Mouse (Mus musculus) liver, embryonic 12.5 days (tissue): ENCODE measurements around the gene Scn4a. TPM values are rescaled to one million over a fixed set of nuclear protein-coding genes. Genes with fewer than 3 reads are reported as not detected.

Source experiments
- ATAC-seq: fragments of 200-750 bp; cut with Nextera tagmentation; 2 replicates; pipeline ENCODE4 v1.8.0; 2017; ENCODE audit warnings: moderate number of reproducible peaks, mild to moderate bottlenecking, moderate library complexity
- H3K27ac ChIP-seq: fragments of 300-500 bp; sonication (generic); 2 replicates; pipeline ENCODE4 v1.5.1; 2016; ENCODE audit warnings: mild to moderate bottlenecking
- H3K27me3 ChIP-seq: fragments of 300-500 bp; sonication (generic); replicated peaks from 2 replicates; pipeline ENCODE4 v1.6.1; 2016; ENCODE audit warnings: mild to moderate bottlenecking, moderate library complexity
- H3K36me3 ChIP-seq: fragments of 300-500 bp; sonication (generic); 2 replicates; pipeline ENCODE4 v1.6.1; 2016; ENCODE audit warnings: mild to moderate bottlenecking, moderate library complexity
- H3K4me1 ChIP-seq: fragments of 300-500 bp; sonication (generic); 2 replicates; pipeline ENCODE4 v1.6.1; 2016
- H3K4me2 ChIP-seq: fragments of 300-500 bp; sonication (generic); 2 replicates; pipeline ENCODE4 v1.6.1; 2016; ENCODE audit warnings: mild to moderate bottlenecking, moderate library complexity
- H3K4me3 ChIP-seq: fragments of 300-500 bp; sonication (generic); 2 replicates; pipeline ENCODE4 v1.5.1; 2016; ENCODE audit warnings: mild to moderate bottlenecking, moderate library complexity
- H3K9ac ChIP-seq: fragments of 300-500 bp; sonication (generic); 2 replicates; pipeline ENCODE4 v1.6.1; 2016; ENCODE audit warnings: mild to moderate bottlenecking, moderate library complexity
- H3K9me3 ChIP-seq: fragments of 300-500 bp; sonication (generic); replicated peaks from 2 replicates; pipeline ENCODE4 v1.6.1; 2016; ENCODE audit warnings: mild to moderate bottlenecking, moderate library complexity
- WGBS: fragments of 180-500 bp; shearing (Covaris S2); methylation state at CpG from one replicate; pipeline ENCODE4 v1.1.7; 2016; ENCODE audit not compliant: insufficient replicate concordance; 5-methylcytosine and 5-hydroxymethylcytosine counted together
- polyA plus RNA-seq: library from polyadenylated mRNA; unstranded; fragments of >200 nt; fragmentation: Nextera tagmentation; extraction: Ambion mirVana; gene quantifications from 2 replicates; pipeline ENCODE4 v1.2.1, GENCODE M21; 2016

Scn4a gene
- polyA plus RNA-seq, 1 experiment from 2014 or later = not detected

DNA sequence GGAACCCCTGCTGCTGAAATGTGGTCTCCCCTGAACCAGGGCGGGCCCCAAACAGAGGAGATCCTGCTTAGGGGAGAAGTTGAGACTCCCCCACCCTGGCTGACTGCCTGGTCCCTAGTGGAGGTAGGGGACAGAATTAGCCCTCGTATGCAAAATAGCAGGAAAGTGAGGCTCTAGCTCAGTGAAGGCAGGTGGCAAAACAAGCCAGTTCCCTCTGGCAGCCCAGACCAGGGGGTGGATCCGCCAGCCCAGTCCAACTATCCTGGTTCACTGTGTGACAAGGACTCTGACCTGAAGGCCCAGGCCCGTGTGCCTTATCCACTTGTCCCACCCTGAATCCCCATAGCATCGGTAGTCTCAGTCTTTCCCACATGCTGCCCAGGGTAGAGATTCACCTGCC, 43.0 kb downstream of the Scn4a start:
- ATAC-seq = no peak
- no peaks in the 10 kb centered on the region for H3K9me3 ChIP-seq
- H3K27me3 ChIP-seq = 0 out of 2 replicates have a peak, but pooled peaks cover 4% of the 10 kb centered on the region
- no peak overlapping the region for H3K4me3 ChIP-seq
- H3K4me2 ChIP-seq = no peak overlapping the region
- WGBS = 68% methylated on average over 5 of the region's 5 CpGs
- no peak overlapping the region for H3K9ac ChIP-seq
- H3K36me3 ChIP-seq = no peaks in the 10 kb centered on the region
- H3K4me1 ChIP-seq = peaks cover 12% of the 10 kb centered on the region
- no peak overlapping the region for H3K27ac ChIP-seq

DNA sequence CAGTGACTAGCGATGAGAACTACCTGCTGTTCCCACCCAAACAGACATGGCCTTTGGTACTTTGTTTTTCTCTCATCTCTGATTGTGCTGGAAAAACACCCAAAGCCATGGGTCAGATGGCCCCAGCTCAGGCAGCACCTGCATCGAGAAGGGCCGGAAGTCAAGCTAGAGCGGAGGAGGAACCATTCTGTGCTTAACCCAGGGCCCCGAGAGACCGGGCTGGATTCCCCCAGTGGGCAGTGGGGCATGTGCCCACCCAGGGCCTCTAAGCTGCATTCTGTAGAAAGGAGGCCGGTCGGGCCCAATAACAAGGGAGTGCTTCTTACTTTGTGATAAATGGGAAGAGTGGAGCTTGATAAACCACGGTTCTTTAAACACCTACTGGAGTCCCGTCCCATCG, 44.9 kb downstream of the Scn4a start:
- no peaks in the 10 kb centered on the region for H3K9me3 ChIP-seq
- no peaks in the 10 kb centered on the region for H3K36me3 ChIP-seq
- H3K9ac ChIP-seq = no peak overlapping the region
- 60% methylated on average over 11 of the region's 11 CpGs for WGBS
- no peak overlapping the region for H3K4me2 ChIP-seq
- no peak for ATAC-seq
- H3K4me3 ChIP-seq = no peak overlapping the region
- H3K27ac ChIP-seq = no peak overlapping the region
- 0 out of 2 replicates have a peak, but pooled peaks cover 4% of the 10 kb centered on the region for H3K27me3 ChIP-seq
- H3K4me1 ChIP-seq = no peaks in the 10 kb centered on the region

DNA sequence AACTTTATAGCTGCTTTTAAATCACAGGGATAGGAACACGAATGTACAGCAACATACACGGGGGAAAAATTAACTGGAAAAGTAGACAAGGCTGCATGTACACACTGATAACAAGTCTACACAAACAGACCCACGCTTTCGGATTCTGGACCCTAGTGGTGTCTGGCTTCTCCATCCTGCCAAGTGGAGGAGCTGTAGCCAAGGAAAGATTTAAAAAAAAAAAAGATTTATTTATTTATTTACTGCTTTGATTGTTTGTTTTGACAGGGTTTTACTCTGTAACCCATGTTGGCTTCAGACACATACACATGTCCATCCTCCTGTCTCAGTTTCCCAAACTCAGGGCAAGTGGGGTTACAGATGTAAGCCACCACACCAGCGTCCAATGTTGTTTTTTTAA, 45.7 kb downstream of the Scn4a start:
- Histone ChIP-seq H3K9me3 (no peaks in the 10 kb centered on the region), H3K27ac (no peak overlapping the region), H3K9ac (no peak overlapping the region), H3K36me3 (no peaks in the 10 kb centered on the region), H3K4me1 (no peaks in the 10 kb centered on the region), H3K27me3 (0 out of 2 replicates have a peak, but pooled peaks cover 4% of the 10 kb centered on the region), H3K4me2 (no peak overlapping the region), H3K4me3 (no peak overlapping the region)
- no peak for ATAC-seq
- 63% methylated on average over 5 of the region's 5 CpGs for WGBS

DNA sequence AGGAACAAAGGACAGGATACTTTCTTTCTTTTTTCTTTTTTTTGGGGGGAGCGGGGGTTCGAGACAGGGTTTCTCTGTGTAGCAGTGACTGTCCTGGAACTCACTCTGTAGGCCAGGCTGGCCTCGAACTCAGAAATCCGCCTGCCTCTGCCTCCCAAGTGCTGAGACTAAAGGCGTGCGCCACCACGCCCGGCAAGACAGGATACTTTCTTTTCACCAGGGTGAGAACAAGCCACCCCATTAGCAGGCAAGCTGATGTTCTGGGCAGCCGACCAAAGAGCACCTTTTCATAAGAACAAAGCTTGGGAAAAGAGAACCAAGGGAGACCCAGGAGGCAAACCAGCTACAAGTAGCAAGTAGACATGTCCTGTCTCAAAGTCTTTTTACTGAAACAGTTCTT, 46.3 kb downstream of the Scn4a start:
- Histone ChIP-seq H3K36me3 (no peaks in the 10 kb centered on the region), H3K27ac (no peak overlapping the region)
- 79% methylated on average over 9 of the region's 9 CpGs for WGBS

DNA sequence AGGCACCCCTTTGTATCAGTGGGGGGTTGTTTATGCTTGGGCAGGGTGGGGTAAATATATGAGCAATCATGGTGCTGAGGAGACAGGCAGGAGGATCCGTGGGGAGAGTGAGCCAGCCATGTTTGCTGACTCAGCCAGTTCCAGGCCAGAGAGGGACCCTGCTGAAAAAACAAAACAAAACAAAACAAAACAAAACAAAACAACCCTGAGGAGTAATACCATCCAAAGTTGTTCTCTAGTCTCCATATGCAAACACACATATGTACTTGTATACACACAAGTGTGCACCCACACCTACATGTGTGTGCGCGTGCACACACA, 47.1 kb downstream of the Scn4a start:
- no peaks in the 10 kb centered on the region for H3K9me3 ChIP-seq
- H3K4me3 ChIP-seq = no peak overlapping the region
- no peak overlapping the region for H3K4me2 ChIP-seq
- H3K27ac ChIP-seq = no peak overlapping the region
- H3K4me1 ChIP-seq = no peaks in the 10 kb centered on the region
- no peaks in the 10 kb centered on the region; the same call in 1 of the 2 replicates for H3K27me3 ChIP-seq
- WGBS = 80% methylated on average over 3 of the region's 3 CpGs
- no peak overlapping the region for H3K9ac ChIP-seq
- no peaks in the 10 kb centered on the region for H3K36me3 ChIP-seq
- no peak for ATAC-seq

More for the DNA sequence above, 46.3 kb downstream of the Scn4a start:
- H3K9ac ChIP-seq = no peak overlapping the region
- H3K27me3 ChIP-seq = no peaks in the 10 kb centered on the region
- H3K4me3 ChIP-seq = no peak overlapping the region
- H3K4me2 ChIP-seq = no peak overlapping the region
- H3K9me3 ChIP-seq = no peaks in the 10 kb centered on the region
- ATAC-seq = no peak
- no peaks in the 10 kb centered on the region for H3K4me1 ChIP-seq

DNA sequence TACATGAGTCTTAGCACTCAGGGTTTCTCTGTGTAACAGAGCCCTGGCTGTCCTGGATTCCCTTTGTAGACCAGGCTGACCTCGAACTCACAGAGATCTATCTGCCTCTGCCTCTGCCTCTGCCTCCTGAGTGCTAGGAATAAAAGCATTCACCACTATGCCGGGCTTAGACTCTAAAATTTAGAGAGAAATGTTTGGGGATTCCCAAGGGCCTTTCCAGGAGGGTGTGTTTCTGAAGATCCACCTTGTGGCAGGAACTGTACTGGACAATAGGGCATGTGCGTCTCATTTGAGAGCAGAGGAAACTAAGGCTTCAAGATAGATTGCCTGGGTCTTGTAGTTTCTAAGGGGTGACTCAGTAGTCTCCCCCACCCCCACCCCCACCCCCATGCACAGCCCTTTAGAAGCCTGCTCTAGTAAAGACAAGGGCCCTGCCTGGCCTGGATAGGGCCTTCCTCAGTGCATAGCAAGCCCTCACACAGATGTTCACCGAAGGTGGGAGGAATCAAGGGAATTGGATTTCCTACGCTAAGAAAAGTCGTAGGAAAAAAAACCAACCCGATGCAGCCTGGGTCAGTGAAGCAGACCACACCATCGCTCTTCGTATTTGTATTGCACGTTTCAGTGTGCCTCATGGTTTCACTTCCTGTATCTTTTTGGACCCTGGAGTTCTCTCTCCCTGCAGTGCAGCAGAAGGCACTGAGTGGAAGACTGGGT, 47.6 kb downstream of the Scn4a start:
- 64% methylated on average over 10 of the region's 10 CpGs for WGBS
- H3K36me3 ChIP-seq = no peaks in the 10 kb centered on the region
- no peak for ATAC-seq
- H3K4me2 ChIP-seq = no peak overlapping the region
- H3K9ac ChIP-seq = no peak overlapping the region
- H3K27me3 ChIP-seq = no peaks in the 10 kb centered on the region; the same call in 1 of the 2 replicates
- no peaks in the 10 kb centered on the region for H3K9me3 ChIP-seq
- no peak overlapping the region for H3K27ac ChIP-seq
- H3K4me1 ChIP-seq = no peaks in the 10 kb centered on the region
- no peak overlapping the region for H3K4me3 ChIP-seq

DNA sequence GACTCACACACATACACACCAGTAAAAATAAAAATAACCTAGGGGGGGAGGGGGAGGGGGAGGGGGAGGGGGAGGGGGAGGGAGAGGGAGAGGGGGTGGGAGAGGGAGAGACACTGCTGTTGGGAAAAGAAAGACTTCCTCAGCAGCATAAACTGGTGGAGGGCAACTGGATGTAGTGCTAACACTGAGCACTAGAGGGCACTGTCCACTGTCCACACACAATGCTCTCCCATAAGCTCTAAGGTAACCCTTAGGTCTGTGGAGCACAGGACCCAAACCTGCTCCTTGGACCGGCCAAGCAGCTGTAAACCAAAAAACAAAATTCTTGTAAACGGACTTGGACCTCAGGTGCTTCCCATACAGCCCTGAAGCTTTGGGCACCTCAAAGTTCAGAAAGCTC, 50.5 kb downstream of the Scn4a start:
- no peak for ATAC-seq
- H3K27ac ChIP-seq = no peak overlapping the region
- H3K9me3 ChIP-seq = no peaks in the 10 kb centered on the region
- no peaks in the 10 kb centered on the region for H3K36me3 ChIP-seq
- H3K27me3 ChIP-seq = no peaks in the 10 kb centered on the region; the same call in 1 of the 2 replicates
- no peak overlapping the region for H3K4me3 ChIP-seq
- 7% methylated on average over 2 of the region's 2 CpGs for WGBS
- H3K4me1 ChIP-seq = no peaks in the 10 kb centered on the region
- H3K4me2 ChIP-seq = no peak overlapping the region
- H3K9ac ChIP-seq = no peak overlapping the region

DNA sequence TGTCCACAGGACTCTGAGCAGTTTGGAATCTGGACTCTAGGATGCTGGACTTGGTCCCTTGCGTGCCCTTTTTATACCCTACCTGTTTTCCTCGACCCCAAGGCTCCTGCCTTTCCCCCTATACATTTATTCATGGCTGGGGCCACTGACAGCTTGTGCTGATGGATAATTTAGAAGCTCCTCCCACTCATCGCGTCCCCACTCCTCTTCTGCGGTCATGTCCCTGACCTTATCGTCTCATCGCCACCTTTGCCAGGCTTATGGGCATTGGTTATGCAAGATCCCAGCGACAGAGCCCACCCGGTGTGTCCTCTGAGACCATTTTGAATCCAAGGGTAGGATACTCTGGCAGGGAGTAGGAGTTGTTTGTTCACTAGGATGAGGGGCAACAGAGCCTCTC, 51.3 kb downstream of the Scn4a start, which contains the start of gene Gh:
Gh (minus strand) TSS at position 101 of the 400 bp plus-strand sequence.
- 66% methylated on average over 9 of the region's 9 CpGs for WGBS
- no peaks in the 10 kb centered on the region for H3K4me1 ChIP-seq
- H3K4me2 ChIP-seq = no peak within 1 kb of the TSS
- no peaks in the 10 kb centered on the region; the same call in 1 of the 2 replicates for H3K27me3 ChIP-seq
- no peak within 1 kb of the TSS for H3K27ac ChIP-seq
- no peak for ATAC-seq
- H3K4me3 ChIP-seq = no peak within 1 kb of the TSS
- H3K9me3 ChIP-seq = no peaks in the 10 kb centered on the region
- H3K9ac ChIP-seq = no peak within 1 kb of the TSS
- no peaks in the 10 kb centered on the region for H3K36me3 ChIP-seq

DNA sequence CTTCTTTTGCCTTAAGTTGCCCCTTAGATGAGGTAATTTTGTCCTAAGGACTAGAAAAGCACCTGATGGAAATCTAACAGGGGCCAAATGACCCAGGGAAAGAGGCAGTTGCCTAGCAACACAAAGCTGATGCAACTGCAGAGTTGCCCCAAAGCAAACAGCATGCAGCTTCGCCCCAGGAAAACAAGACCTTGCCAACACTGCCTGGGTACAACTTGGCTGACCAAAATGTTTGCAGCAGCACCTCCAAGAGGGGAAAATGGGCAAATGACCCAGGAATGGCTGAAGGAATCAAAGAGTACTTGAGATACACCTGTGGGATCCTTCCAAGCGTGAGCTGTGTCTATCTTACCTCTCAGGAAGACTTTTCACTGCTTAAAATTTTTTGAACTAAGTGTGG, 61.2 kb downstream of the Scn4a start:
- H3K9me3 ChIP-seq = no peaks in the 10 kb centered on the region
- no peaks in the 10 kb centered on the region for H3K27me3 ChIP-seq
- no peak overlapping the region for H3K27ac ChIP-seq
- H3K9ac ChIP-seq = no peak overlapping the region
- no peak overlapping the region for H3K4me3 ChIP-seq
- no peaks in the 10 kb centered on the region for H3K4me1 ChIP-seq
- 69% methylated on average over 2 of the region's 2 CpGs for WGBS
- H3K36me3 ChIP-seq = no peaks in the 10 kb centered on the region
- H3K4me2 ChIP-seq = no peak overlapping the region
- ATAC-seq = no peak

DNA sequence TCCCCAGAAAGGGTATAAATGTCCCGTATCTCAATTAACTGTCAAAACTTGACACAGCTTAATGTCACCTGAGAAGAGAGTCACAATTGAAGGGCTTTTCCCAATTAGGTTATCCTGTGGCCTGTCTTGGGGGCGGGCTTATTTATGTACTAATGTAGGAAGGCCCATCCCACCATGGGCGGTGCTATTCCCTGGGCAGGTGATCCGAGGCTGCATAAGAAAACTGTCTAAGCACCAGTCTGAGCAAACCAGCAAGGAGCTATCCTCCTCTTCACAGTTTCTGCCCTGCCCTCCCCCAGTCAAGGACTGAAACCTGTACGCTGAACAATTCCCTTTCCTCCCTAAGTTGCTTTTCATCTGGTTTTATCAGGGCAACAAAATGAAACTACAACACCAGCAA, 62.7 kb downstream of the Scn4a start:
- Histone ChIP-seq H3K9me3 (no peaks in the 10 kb centered on the region), H3K27ac (no peak overlapping the region), H3K4me1 (no peaks in the 10 kb centered on the region), H3K4me2 (no peak overlapping the region), H3K36me3 (no peaks in the 10 kb centered on the region), H3K4me3 (no peak overlapping the region), H3K27me3 (0 out of 2 replicates have a peak, but pooled peaks cover 5% of the 10 kb centered on the region), H3K9ac (no peak overlapping the region)
- ATAC-seq = no peak
- WGBS = 75% methylated on average over 5 of the region's 5 CpGs

DNA sequence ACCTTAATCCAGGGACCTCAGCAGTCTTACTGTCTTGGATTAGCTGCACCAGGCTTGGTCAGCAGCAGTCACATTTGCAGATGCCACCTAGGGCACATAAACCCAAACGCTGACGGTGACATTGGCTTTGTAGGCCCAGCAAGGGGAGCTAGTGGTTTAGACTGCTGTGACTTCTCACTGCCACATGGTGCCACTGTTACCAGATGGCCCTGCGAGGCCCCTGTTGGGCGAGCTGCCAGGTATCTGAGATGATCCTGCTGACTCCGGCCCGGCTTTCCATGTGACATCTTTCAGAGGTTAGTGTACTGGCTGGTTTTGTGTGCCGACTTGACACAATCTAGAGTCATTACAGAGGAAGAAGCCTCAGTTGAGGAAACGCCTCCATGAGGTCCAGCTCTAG, 63.7 kb downstream of the Scn4a start:
- H3K4me3 ChIP-seq = no peak overlapping the region
- no peaks in the 10 kb centered on the region for H3K9me3 ChIP-seq
- no peak overlapping the region for H3K9ac ChIP-seq
- ATAC-seq = no peak
- no peaks in the 10 kb centered on the region for H3K36me3 ChIP-seq
- H3K4me2 ChIP-seq = no peak overlapping the region
- H3K27ac ChIP-seq = no peak overlapping the region
- H3K4me1 ChIP-seq = no peaks in the 10 kb centered on the region
- 0 out of 2 replicates have a peak, but pooled peaks cover 5% of the 10 kb centered on the region for H3K27me3 ChIP-seq
- WGBS = 74% methylated on average over 8 of the region's 8 CpGs

DNA sequence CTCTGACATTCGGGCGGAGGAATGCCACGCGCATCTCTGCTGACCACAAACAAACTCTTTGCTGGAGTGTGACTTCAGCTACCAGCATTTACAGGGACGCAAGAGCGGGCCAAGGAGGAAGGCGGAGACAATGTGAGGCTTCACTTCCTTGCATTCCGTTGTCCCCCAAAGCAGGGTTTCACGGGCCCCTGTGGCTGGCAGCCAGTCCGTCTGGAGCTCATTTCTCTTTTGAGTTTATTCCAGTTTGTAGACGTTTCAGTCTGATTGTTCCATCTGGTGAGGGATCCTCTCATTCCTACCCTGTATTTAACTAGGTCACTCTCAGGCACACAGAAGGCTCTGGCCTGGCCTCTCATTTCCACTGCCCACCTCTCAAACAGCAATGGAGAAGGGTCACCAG, 66.1 kb downstream of the Scn4a start:
- 63% methylated on average over 11 of the region's 11 CpGs for WGBS
- Histone ChIP-seq H3K9me3 (no peaks in the 10 kb centered on the region), H3K27ac (no peak overlapping the region), H3K9ac (no peak overlapping the region), H3K4me3 (no peak overlapping the region), H3K36me3 (no peaks in the 10 kb centered on the region), H3K27me3 (peaks cover 5% of the 10 kb centered on the region; the same call in 1 of the 2 replicates), H3K4me2 (no peak overlapping the region), H3K4me1 (no peaks in the 10 kb centered on the region)
- no peak for ATAC-seq

DNA sequence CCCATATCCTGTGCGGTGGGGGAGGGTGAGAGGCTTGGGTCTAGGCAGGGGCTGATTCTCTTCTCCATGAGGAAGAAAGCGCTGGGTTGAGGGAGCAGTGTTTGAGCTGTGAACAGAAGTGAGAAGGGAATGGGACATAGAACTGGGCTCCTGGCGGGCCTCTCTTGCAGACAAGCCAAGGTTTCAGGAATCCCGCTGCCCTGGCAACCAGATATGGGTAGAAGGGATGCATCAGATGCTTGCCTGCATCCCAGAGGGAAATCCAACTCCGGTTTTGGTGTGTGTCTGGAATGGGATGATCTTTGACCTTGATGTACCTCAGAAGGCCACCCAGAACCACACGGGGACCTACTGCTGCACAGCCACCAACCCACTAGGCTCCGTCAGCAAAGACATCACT, 66.9 kb downstream of the Scn4a start:
- Histone ChIP-seq H3K4me2 (no peak overlapping the region), H3K4me1 (no peaks in the 10 kb centered on the region), H3K4me3 (no peak overlapping the region), H3K27me3 (peaks cover 5% of the 10 kb centered on the region; the same call in 1 of the 2 replicates), H3K9ac (no peak overlapping the region), H3K9me3 (no peaks in the 10 kb centered on the region), H3K27ac (no peak overlapping the region), H3K36me3 (no peaks in the 10 kb centered on the region)
- ATAC-seq = no peak
- 61% methylated on average over 7 of the region's 7 CpGs for WGBS
